Mouse (Mus musculus): ENCODE measurements around the gene Lrrc8c.

Gene Lrrc8c

DNA sequence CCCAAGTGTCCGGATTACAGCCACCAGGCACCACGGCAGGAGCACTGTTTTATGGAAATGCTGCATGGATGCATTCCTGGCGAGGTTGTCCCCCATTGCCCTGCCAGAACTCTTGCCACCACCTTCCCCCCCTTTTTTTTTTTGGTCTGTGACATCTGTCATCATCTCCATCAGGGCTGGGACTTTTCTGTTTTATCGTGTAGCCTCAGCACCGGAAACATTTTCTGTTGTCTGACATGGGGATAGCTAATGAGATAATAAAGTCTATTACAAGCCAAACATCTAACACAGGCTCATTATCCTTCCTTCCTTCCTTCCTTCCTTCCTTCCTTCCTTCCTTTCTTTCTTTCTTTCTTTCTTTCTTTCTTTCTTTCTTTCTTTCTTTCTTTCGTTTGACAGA is 119.7 kb downstream of the Lrrc8c start:
- DNase-seq (ENCODE audit: low spot score in 2 of 2) = no peak

DNA sequence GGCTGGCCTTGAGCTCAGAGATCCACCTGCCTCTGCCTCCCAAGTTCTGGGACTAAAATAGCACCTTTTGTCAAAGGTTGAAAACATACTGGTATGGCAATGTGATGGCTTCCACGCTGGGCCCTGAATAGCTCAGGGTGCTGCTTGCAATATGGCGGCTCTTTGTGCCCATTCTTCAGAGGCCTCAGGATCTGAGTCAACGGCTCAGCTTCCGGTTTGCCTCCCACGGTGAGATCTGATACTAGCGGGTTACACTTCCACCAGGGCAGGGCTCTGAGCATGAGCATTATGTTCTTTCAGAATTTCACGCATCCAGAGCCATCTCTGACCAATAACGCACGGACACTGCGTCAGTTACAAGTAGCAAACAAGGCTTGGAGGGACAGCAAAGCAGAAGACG is 120.2 kb downstream of the Lrrc8c start:
- no peak for DNase-seq (ENCODE audit: low spot score in 2 of 2)

DNA sequence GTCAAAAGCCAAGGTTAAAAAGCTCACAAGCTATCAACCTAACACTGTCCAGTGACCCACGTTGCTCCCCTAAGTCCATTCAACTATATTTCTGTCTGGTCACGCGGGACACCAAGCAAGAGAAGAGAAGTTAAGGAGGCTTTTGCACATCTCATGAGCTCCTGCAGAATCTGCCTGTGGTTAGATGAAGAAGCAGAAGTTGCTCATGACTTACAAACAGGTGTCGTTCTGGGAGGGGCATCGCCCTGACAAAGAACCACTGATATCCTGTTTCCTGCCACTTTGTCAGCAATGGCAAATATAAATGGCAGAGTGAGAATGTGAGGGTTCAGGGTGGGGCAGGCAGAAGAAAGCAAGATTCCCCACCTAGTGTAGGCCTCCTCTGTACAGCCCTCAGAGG is 123.3 kb downstream of the Lrrc8c start:
- DNase-seq (ENCODE audit: low spot score in 2 of 2) = no peak

DNA sequence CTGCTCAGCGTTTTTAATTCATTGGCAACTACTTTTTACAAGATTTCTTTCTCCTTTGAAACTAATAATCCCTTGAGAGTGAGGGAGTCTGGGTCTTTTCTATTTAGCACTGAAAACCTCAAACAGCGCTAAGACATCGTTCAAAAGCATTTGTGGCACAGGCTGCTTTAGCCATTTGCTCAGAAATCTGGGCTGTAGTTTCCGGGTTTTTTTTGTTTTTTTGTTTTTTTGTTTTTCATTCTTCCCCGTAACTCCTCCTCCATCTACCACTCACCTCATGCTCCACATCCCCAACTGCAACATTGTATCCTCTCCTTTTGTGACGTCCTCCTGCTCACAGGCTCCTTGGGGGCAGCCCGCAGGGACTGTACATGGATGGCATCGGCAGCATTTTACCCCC is 124.1 kb downstream of the Lrrc8c start:
- no peak for DNase-seq (ENCODE audit: low spot score in 2 of 2)

DNA sequence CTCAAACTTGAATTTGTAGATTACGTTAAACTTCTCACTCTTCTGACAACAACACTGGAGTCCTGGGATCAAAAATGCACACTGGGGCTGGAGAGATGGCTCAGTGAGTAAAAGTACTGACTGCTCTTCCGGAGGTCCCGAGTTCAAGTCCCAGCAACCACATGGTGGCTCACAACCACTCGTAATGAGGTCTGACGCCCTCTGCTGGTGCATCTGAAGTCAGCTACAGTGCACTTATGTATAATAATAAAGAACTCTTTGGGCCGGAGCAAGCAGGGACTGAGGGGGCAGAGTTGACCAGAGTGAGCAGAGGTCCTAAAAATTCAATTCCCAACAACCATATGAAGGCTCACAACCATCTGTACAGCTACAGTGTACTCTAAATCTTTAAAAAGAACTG is 125.0 kb downstream of the Lrrc8c start:
- no peak for DNase-seq (ENCODE audit: low spot score in 2 of 2)

DNA sequence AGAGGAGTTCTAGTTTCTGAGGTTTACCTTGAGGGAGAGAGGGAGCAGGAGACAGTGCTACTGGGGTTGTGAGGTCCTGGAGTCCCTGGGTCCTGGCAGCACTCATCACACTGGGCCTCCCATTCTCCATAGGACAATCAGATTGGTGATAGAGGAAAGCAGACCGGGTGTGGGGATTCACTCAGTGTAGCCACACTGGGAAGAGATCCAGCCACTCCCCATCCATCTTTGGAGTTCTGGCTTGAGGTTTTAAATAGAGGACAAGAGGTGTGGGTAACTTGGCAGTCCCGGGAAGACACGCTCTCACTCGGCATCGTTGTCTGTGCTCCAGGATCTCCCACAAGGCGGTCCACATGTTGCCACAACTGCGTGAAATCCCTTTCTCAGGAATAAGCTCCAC is 127.9 kb downstream of the Lrrc8c start:
- no peak for DNase-seq (ENCODE audit: low spot score in 2 of 2)

DNA sequence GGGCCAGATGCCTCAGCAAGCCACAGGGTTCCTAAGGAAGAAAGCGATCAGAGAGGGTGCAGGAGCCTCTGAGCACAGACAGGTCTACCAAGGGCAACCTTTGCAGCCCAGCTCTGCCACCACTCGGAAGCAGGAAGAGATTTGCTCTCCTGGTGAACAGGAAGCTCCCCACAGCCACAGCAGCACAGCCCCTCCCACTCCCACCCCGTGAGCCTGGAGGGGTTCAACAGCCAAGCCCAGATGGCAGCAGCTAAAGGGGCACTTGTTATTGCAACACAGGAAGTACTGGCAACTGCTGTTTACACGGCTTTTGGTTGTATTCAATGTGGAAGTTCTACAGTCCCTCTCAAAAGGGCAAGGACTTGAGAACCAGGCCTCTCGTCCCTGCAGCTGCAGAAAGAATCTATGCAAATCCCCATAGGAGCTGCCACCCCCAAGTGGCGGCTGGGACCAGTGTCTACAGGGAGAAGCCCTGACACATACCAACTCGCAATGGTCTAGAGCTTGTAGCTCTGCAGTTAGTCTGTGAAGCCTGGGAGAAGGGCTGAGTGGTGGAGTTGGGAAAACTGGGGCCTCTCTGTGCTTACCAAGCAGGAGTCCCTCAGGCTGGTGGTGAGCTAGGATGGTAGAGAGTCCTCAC is 129.6 kb downstream of the Lrrc8c start:
- DNase-seq (ENCODE audit: low spot score in 2 of 2) = no peak

DNA sequence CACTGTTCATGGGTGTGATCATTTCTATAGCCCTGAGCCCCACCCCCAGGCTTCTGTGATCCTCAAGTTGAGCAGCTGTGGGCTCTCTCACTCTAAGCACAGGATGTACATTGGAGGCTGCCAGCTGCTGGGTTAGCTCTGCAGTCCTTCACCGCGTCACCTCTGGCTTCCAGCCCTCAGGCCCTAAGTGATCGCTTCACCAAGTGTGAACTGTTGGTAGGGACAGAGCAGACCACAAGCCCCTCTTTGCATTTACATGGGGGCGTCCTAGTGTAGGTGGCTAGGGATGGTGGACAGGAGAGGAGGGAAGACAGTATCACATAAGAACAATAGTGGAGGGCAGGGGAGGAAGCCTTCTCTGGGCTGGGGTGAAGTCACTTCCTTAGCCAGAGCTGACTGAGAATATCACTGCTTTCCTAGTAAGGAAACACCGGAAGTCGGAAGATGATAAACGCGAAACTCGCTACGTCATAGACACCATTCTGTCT is 130.4 kb downstream of the Lrrc8c start:
- DNase-seq (ENCODE audit: low spot score in 2 of 2) = no peak

DNA sequence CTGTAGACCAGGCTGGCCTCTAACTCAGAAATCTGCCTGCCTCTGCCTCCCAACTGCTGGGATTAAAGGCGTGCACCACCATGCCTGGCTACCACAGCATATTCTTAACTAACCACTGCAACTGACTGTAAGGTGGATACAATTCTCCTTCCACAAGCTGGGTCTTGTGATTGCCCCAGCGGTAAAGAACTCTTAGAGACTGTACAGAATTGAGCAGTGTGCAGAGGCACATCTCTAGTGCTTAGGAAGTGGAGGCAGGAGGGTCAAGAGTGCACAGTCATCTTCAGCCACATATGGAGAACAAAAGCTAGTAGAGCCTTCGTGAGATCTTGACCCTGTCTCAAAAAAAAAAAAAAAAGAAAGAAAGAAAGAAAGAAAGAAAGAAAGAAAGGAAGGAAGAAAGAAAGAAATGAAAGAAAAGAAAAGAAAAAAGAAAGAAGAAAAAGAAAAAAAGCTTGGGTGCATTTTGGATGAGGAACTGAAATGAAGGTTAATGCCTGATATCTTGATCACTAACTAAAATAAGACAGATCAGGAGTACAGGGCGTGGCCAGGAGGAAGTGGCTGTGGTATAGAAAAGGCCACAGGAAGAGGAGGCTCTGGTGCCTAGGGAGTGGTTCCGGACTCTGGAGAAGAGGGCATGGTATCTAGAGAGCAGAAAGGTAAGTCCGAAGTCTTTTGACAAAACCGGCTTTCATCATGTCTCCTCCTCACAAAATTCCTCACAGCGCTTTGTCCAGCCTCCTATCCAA is 131.7 kb downstream of the Lrrc8c start:
- no peak for DNase-seq (ENCODE audit: low spot score in 2 of 2)

DNA sequence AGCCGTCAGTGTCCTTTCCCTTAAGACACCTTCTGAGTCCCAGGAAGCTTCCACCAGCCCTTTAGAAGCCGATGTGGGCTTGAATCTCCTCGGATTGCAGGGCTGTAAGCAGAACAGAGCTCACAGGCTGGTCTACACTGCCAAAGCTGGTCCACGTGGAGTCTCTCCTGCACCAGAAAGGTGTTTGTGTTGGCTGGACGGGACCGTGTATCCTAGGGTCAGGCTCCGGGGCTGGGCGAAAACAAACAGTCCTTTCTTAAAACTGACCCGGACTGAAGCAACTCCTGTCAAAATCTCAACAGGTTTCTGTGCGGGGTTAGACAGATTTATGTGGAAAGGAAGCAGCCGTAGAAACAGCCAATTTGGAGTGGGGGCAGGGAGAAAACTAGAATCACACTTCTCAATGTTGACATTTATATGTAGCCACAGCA is 132.4 kb downstream of the Lrrc8c start:
- no peak for DNase-seq (ENCODE audit: low spot score in 2 of 2)

DNA sequence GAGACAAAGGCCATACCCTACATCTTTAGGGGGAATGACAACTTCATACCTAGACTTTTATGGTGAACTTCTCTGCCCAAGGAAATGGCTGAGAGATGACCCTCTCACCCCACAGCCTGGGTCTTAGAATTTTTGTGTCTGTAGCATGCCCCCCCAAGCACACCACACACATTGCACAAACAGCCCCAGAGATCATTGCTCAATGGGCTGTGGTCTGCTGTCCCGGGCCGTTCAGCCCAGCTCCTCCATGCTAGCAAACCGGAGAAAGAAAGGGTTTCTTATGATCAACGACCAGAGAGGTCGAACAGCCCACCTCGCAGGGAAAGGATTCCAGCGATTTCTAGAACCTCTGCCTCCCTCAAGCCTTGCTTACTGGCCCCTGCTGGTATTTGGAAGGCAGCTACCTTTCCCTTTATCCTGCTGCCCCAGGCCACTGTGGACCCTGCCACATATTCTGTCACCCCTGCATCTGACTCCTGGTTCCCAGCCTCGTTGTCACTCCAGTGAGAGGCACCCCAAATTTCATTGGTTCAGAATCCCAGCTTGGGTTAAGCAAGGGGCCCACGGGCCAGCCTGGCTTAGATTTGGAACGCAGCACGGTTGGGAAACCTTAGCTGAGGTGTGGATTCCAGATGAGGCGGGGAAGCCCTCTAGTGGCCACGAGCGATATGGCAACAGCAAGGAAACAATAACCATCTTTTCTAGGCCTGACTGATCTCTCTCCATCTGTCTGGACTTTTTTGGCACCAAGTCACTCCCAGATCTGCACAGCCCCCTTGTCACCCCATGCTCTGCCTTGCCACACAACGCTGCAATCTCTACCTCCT is 135.3 kb downstream of the Lrrc8c start:
- peak; percentile 47 to 75 for DNase-seq (ENCODE audit: low spot score in 2 of 2)

DNA sequence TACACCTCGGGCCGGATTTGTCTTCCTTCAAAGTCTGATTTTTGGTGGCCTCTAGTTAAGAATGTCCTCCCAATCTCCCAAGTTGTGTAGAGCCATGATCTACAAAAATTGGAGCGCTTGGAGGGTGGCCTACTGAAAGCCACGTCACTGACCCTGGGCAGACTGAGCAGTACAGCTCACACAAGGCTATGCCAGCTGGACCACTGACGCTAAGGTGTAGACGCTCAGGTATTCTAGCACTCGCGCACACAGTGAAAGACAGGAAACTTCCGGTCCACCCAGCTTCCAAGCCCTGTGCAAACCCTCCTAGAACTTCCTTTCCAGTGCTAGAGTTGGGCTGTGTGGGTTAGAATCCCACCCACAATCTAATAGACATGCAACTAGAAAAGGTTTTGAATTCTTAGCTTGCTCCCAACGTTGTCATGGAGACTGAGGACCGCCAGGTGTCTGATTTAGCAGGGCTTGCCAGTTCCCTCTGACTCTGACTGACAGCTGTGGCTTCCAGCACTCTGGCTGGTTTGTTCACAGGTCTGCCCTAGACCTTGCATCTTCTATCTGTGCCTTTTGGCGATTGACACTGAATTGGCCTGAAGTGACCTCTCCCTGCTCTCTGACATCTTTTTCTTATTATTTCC is 136.0 kb downstream of the Lrrc8c start:
- DNase-seq (ENCODE audit: low spot score in 2 of 2) = no peak

DNA sequence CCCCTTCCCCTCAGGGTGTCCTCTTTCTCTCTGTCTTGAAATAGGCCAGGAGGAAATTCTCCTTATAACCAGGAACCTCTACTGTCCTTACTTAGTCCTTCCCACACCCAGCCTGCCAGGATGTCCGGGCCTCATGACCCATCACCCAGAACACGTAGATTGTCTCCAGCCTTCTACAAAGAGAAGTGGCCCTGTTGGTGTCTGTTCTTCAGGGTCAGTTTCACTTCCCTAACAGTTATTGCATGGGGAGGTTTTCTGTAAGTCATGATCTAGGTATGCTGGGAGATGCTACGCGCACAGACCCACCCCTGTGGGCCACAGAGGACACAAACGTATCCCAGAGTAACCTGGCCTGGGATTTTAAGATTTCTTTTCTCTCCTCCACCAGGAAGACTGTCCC is 142.7 kb downstream of the Lrrc8c start:
- no peak for DNase-seq (ENCODE audit: low spot score in 2 of 2)

All from urinary bladder, adult 18-20 months (tissue).